Mouse (Mus musculus) heart, embryonic 15.5 days (tissue): ENCODE data around the gene Tpm3. TPM values are rescaled to one million over a fixed set of nuclear protein-coding genes. Genes with fewer than 3 reads are reported as not detected.

Source experiments
- ATAC-seq: fragments of 200-750 bp; cut with Nextera tagmentation; replicated peaks from 2 replicates; pipeline ENCODE4 v1.8.0; 2017; ENCODE audit warnings: low read depth, moderate TSS enrichment; ENCODE audit not compliant: insufficient number of reproducible peaks, insufficient read depth, low FRiP score
- H3K27ac ChIP-seq: fragments of 300-500 bp; sonication (generic); 2 replicates; pipeline ENCODE4 v1.5.1; 2015; ENCODE audit warnings: mild to moderate bottlenecking, inconsistent platforms
- H3K27me3 ChIP-seq: fragments of 300-500 bp; sonication (generic); 2 replicates; pipeline ENCODE4 v1.6.1; 2015; ENCODE audit warnings: inconsistent platforms
- H3K36me3 ChIP-seq: fragments of 300-500 bp; sonication (generic); 2 replicates; pipeline ENCODE4 v1.6.1; 2015; ENCODE audit warnings: mild to moderate bottlenecking, inconsistent platforms
- H3K4me1 ChIP-seq: fragments of 300-500 bp; sonication (generic); replicated peaks from 2 replicates; pipeline ENCODE4 v1.6.1; 2015; ENCODE audit warnings: inconsistent platforms
- H3K4me2 ChIP-seq: fragments of 300-500 bp; sonication (generic); 2 replicates; pipeline ENCODE4 v1.6.1; 2015; ENCODE audit warnings: inconsistent platforms, mild to moderate bottlenecking, moderate library complexity
- H3K4me3 ChIP-seq: fragments of 300-500 bp; sonication (generic); 2 replicates; pipeline ENCODE4 v1.5.1; 2015; ENCODE audit warnings: mild to moderate bottlenecking, inconsistent platforms
- H3K9ac ChIP-seq: fragments of 300-500 bp; sonication (generic); 2 replicates; pipeline ENCODE4 v1.6.1; 2015; ENCODE audit warnings: mild to moderate bottlenecking, inconsistent platforms
- H3K9me3 ChIP-seq: fragments of 300-500 bp; sonication (generic); replicated peaks from 2 replicates; pipeline ENCODE4 v1.6.1; 2016; ENCODE audit warnings: inconsistent platforms
- WGBS: fragments of 180-500 bp; shearing (Covaris S2); methylation state at CpG from one replicate; pipeline ENCODE4 v1.1.7; 2015; ENCODE audit warnings: mixed read lengths; 5-methylcytosine and 5-hydroxymethylcytosine counted together
- microRNA counts: library from miRNA; unstranded; fragments of <30 nt; microRNA quantifications from one replicate; lab custom pipeline; 2016
- microRNA-seq: library from miRNA; unstranded; fragments of <30 nt; microRNA quantifications from one replicate; pipeline ENCODE4, GENCODE M21; 2016
- polyA plus RNA-seq: library from polyadenylated mRNA; unstranded; fragments of >200 nt; fragmentation: Nextera tagmentation; extraction: Ambion mirVana; gene quantifications from 2 replicates; pipeline ENCODE4 v1.2.1, GENCODE M21; 2015

The Tpm3 gene
- polyA plus RNA-seq, 1 experiment from 2014 or later = 239 TPM

- no peak overlapping the region for H3K4me3 ChIP-seq
- no peaks in the 10 kb centered on the region for H3K27me3 ChIP-seq
- H3K4me2 ChIP-seq = no peak overlapping the region
- no peak overlapping the region for H3K9ac ChIP-seq
- ATAC-seq = no peak
- no peak overlapping the region for H3K27ac ChIP-seq
- H3K36me3 ChIP-seq = no peaks in the 10 kb centered on the region
- H3K4me1 ChIP-seq = no peaks in the 10 kb centered on the region
- H3K9me3 ChIP-seq = no peaks in the 10 kb centered on the region
- 88% methylated on average over 3 of the region's 3 CpGs for WGBS
These were observed 67.5 kb downstream of the Tpm3 start for GRCm38 (mm10) chr3:90139962-90140361.

GRCm38 (mm10) chr3:90145461-90145860 is 73.0 kb downstream of the Tpm3 start:
- 63% methylated on average over 3 of the region's 3 CpGs for WGBS
- H3K9ac ChIP-seq = no peak overlapping the region
- no peak overlapping the region for H3K4me3 ChIP-seq
- H3K27ac ChIP-seq = no peak overlapping the region
- H3K4me1 ChIP-seq = no peaks in the 10 kb centered on the region
- H3K9me3 ChIP-seq = no peaks in the 10 kb centered on the region
- H3K27me3 ChIP-seq = no peaks in the 10 kb centered on the region
- no peak for ATAC-seq
- H3K36me3 ChIP-seq = no peaks in the 10 kb centered on the region
- no peak overlapping the region for H3K4me2 ChIP-seq

- Histone ChIP-seq H3K4me3 (no peak overlapping the region), H3K4me2 (no peak overlapping the region), H3K27ac (no peak overlapping the region), H3K9ac (no peak overlapping the region), H3K36me3 (no peaks in the 10 kb centered on the region), H3K9me3 (no peaks in the 10 kb centered on the region), H3K4me1 (no peaks in the 10 kb centered on the region), H3K27me3 (no peaks in the 10 kb centered on the region)
- 75% methylated on average over 1 of the region's 1 CpGs for WGBS
- no peak for ATAC-seq
These were observed 74.2 kb downstream of the Tpm3 start for GRCm38 (mm10) chr3:90146651-90147050.

MicroRNA genes within 50 kb of the gene (microRNA counts, 519-probe panel; counts per million panel counts)
- 3,151 counts per million, percentile 76 among the panel's probes with 10 or more counts for microRNA mmu-miR-190b (lab: Ali Mortazavi, UCI)

Small RNA genes within 50 kb of the gene (microRNA-seq; reads per million reads assigned to microRNA genes)
- gene Mir190b = 13.0 reads per million, percentile 28 among the genes with 10 or more reads in this experiment

Other genes with a start within 250 kb of the Tpm3 start
- gene She, start 241.3 kb upstream of the Tpm3 start, polyA plus RNA-seq = 6.0 and 6.4 TPM in 2 replicates
- 1.1 and 1.7 TPM in 2 replicates for gene Il6ra, start 159.5 kb upstream of the Tpm3 start, polyA plus RNA-seq
- gene Atp8b2, start 109.1 kb upstream of the Tpm3 start, polyA plus RNA-seq = 9.9 and 14.2 TPM in 2 replicates
- 78.8 and 85.8 TPM in 2 replicates for gene Hax1, start 73.9 kb upstream of the Tpm3 start, polyA plus RNA-seq
- gene 4933434E20Rik, start 21.0 kb upstream of the Tpm3 start, polyA plus RNA-seq = 129 and 134 TPM in 2 replicates
- 120 and 126 TPM in 2 replicates for gene Ubap2l, start 20.0 kb upstream of the Tpm3 start, polyA plus RNA-seq
- 0.20 and 0.25 TPM in 2 replicates for gene Nup210l, start 31.5 kb downstream of the Tpm3 start, polyA plus RNA-seq
- gene Rps27, start 141.0 kb downstream of the Tpm3 start, polyA plus RNA-seq = 766 and 874 TPM in 2 replicates
- 22.1 and 24.0 TPM in 2 replicates for gene Rab13, start 141.0 kb downstream of the Tpm3 start, polyA plus RNA-seq
- 78.4 and 79.5 TPM in 2 replicates for gene Jtb, start 158.9 kb downstream of the Tpm3 start, polyA plus RNA-seq
- 2.2 and 3.0 TPM in 2 replicates for gene Creb3l4, start 170.9 kb downstream of the Tpm3 start, polyA plus RNA-seq
- gene Slc39a1, start 175.5 kb downstream of the Tpm3 start, polyA plus RNA-seq = 76.0 and 86.2 TPM in 2 replicates
- 10.8 and 15.9 TPM in 2 replicates for gene Crtc2, start 181.5 kb downstream of the Tpm3 start, polyA plus RNA-seq
- gene Dennd4b, start 192.5 kb downstream of the Tpm3 start, polyA plus RNA-seq = 4.6 and 6.9 TPM in 2 replicates
- 7.1 and 9.5 TPM in 2 replicates for gene Gatad2b, start 220.5 kb downstream of the Tpm3 start, polyA plus RNA-seq